Mouse (Mus musculus) v-Abl transformed pro-B cells (cell line): ENCODE measurements around the gene Fam131a.
"Not testable (repeated sequence)": the region's sequence is repeated elsewhere in the genome, so short reads cannot be mapped to it uniquely, and the experiment has no call there.

ENCODE experiments used
- in situ Hi-C, 2 experiments: fragments of 400-800 bp; cut with MboI; formaldehyde crosslinking; loops; one replicate each; pipeline ENCODE4 v1.15.1; 2025; ENCODE audit not compliant: unreplicated experiment in 2 of 2

Gene Fam131a

DNA sequence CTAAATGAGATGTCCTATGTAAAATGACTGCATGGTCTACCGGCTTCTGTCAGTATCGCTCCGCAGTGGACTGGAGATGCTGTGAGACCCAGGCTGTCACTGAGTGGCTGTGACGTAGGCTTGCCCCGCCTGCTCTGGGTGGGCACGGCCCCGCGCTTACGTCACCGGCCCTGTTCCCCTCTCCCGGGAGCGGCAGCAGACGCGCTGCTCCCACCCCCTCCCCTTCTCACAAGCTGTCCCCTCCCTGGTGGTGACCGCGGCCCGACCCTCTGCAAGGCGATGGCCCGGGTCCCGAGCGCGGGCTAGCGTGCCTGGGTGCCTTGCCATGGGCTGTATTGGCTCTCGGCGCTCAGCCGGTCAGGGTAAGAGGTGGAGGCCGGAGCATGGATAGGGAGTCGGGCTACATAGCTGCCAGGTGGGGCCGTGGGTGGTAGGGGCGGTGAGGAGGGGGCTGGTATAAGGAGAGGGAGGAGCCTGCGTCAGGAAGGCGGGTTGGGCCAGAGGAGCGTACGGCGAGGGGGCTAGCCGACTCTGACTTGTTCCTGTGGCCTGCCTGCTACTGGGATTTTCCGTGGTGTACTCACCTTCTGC is at the start of gene Fam131a:
Fam131a (plus strand) TSS at position 131 of the 591 bp plus-strand sequence.
- in situ Hi-C loops: no loop called here

- in situ Hi-C loops: loop anchor here (10.0 to 25.0 kb wide), 3 partner anchors 219 to 432 kb away; partner anchors contain the start of gene Abcc5 (in 1 of the 2)
Measured at GRCm38 (mm10) chr16:20643911-20644310, 49.1 kb upstream of the Fam131a start.

DNA sequence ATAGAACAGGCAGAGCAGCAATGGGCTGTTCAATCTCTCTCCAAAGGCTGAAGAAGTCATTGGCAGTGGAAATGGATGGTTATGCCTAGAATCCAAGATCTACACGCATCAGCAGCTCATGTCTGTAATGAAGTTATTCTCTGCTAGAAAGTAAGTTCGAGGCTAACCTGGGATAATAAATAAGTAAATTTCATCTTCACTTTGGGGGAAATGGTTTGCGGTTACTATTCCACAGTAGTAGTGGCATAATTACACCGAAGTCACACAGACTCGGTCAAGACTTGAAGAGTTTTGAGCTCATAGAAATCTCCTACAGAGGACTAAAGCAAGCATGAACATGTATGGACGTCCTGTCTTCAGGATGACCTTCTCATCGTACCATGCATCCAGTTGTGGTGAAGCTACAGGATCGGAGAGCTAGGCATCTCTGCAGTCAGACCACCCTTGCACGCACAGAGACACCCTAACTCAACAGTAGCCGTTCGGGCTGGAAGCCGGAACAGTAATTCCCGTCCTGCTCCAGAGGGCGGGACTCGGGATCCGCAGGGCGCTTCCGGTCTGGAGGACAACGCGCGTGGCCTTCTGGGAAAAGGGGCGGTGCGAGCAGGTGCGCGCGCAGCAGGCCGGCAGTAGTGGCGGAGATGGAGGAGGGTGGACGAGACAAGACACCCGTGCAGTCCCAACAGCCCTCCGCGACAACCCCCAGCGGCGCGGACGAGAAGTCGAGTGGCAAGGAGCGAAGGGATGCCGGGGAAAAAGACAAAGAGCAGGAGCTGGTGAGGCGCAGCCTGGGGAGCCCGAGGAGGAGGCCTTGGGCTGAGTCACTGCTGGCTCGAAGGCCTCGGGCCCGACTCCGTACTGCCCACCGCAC is 41.7 kb upstream of the Fam131a start, which contains the start of gene Psmd2:
Psmd2 (plus strand) TSS at position 577 of the 871 bp plus-strand sequence.
- in situ Hi-C loops: no loop called here

DNA sequence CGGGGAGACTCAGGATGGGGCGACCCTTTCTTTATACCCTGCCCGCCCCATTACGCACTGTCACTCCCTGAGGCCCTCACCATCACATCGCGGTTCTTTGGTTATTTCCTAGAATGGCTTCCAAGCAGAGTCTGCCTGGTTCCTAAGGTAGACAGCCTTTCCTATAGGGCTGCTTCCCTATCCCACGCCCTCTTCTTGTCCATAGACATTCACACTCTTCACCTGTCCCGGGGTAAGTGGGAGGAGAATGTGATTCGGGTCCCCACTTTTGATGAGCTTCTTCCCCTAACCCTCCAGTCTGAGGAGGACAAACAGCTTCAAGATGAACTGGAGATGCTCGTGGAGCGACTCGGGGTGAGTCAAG is 41.1 kb upstream of the Fam131a start:
- in situ Hi-C loops: no loop called here

GRCm38 (mm10) chr16:20653315-20653714 is 39.7 kb upstream of the Fam131a start:
- in situ Hi-C loops: no loop called here

DNA sequence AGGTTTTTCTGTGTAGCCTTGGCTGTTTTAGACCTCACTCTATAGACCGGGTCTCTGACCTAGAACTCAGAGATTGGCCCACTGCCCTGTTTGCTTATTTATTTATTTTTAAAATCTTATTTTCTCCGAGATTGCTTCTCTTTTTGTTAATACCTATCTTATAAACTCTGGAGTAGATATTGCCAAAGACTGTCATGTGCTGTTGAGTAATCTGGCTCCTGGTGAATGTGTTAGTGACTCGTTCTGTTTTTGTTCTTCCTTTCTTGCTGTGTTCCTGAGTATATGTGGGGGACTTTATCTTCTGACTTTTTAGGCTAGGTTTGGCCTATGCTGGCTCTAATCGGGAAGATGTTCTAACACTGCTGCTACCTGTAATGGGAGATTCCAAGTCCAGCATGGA is 35.4 kb upstream of the Fam131a start:
- in situ Hi-C loops: no loop called here

DNA sequence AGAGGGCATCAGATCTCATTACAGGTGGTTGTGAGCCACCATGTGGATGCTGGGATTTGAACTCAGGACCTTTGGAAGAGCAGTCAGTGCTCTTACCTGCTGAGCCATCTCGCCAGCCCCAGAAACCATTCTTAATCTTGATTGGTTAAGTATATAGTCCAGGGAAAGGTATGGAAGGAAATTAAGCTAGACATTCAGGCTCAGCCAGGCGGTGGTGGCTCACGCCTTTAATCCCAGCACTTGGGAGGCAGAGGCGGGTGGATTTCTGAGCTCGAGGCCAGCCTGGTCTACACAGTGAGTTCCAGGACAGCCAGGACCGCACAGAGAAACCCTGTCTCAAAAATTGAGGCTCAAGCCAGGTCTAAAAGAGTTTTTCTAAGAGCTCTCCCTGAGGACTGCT is 25.0 kb upstream of the Fam131a start, which contains the start of gene Eif4g1:
Eif4g1 (plus strand) TSS at position 301 of the 400 bp plus-strand sequence.
- in situ Hi-C loops: not testable (repeated sequence)

GRCm38 (mm10) chr16:20670291-20670690 is 22.8 kb upstream of the Fam131a start:
- in situ Hi-C loops: no loop called here

DNA sequence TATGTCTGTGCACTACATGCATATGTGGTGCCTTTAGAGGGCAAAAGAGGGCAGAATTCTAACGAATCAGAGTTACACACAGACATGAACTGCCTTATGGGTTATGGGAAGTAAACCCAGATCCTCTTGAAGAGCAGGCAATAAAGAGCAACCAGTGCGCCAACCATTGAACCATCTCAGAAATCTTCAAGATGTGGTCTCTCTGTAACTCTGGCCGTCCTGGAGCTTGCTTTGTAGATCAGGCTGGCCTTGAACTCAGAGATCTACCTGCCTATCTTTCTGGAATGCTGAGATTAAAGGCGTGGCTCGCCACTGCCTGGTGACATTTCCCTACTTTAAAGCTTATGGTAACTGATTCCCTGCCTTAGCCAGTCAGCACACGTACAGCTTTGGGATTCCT is 21.2 kb upstream of the Fam131a start:
- in situ Hi-C loops: no loop called here

DNA sequence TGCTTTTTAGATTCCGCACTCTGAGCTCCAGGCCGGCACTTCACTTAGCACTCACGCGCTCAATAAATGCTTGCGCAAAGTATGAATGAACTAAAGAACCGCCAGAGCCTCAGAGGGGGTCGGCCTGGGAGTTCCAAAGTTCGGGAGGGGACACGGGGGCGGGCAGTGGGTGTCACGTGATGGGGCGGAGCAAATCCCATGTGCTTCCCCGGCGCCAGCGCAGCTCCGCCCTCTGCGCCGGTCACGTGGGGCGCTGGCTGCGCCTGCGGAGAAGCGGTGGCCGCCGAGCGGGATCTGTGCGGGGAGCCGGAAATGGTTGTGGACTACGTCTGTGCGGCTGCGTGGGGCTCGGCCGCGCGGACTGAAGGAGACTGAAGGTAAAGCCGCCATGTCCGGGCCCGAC is 20.5 kb upstream of the Fam131a start:
- in situ Hi-C loops: no loop called here

GRCm38 (mm10) chr16:20672965-20673705 is 19.9 kb upstream of the Fam131a start:
- in situ Hi-C loops: no loop called here

GRCm38 (mm10) chr16:20673706-20674303 is 19.2 kb upstream of the Fam131a start:
- in situ Hi-C loops: no loop called here

- in situ Hi-C loops: no loop called here
Measured at GRCm38 (mm10) chr16:20675213-20675612, 17.8 kb upstream of the Fam131a start.

GRCm38 (mm10) chr16:20676702-20677101 is 16.3 kb upstream of the Fam131a start:
- in situ Hi-C loops: no loop called here

DNA sequence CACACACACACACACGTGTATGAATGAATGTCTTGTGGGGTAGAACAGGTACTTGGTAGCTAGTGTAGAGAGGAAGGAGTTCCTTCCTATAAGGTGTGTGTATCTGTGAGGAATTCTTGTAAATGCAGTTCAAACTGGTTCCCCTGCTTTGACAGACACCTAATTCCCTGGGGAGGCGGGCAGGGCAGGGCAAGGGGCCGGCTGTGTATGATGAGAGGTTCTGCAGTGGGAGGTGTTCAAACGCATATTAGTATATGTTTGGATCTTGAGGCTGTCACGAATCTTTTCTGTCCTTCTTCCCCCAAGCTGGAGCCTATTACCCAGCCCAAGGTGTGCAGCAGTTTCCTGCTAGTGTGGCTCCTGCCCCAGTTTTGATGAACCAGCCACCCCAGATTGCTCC is 15.7 kb upstream of the Fam131a start:
- in situ Hi-C loops: no loop called here

GRCm38 (mm10) chr16:20677974-20678675 is 14.9 kb upstream of the Fam131a start:
- in situ Hi-C loops: no loop called here

- in situ Hi-C loops: no loop called here
Measured at GRCm38 (mm10) chr16:20690774-20691173, 2.3 kb upstream of the Fam131a start.

DNA sequence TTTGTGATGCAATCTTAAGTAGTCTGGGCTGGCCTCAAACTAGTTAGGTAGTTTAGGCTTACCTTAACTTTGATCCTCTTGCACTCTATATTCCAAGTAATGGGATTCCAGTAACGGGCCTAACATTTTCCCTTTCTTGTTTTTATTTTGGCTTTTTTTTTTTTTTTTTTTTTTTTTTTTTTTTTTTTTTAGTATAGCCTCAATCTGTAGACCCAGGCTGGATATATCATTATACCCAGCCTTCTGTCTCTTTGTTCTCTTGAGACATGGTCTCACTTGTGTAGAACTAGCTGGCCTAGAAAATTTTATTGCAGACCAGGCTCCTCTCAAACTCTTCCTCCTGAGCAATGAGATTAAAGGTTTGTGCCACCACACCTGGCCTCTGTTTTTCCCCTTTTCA is 1.4 kb upstream of the Fam131a start:
- in situ Hi-C loops: no loop called here

GRCm38 (mm10) chr16:20692241-20692965 is 638 bp upstream of the Fam131a start:
- in situ Hi-C loops: no loop called here

DNA sequence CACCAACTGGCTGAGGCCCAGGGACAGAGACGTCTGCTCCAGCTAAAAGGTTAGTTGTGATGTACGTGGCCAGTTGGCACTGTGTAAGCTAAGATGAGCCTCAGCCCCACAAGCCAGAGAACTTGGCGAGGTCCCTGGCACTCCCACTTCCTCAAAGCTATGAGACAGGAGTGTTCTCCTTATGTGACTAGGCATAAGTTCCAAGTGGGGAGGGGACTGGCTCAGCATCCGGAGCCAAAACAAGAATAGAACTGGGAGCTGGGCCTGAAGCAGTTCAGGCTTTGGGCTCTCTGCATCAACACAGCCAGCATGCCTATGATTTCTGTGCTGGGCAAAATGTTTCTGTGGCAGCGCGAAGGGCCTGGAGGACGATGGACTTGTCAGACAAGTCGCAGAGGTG is 1.7 kb downstream of the Fam131a start:
- in situ Hi-C loops: no loop called here
